Mouse (Mus musculus) heart, postnatal 0 days (tissue): ENCODE measurements around the gene Spock1.

Source experiments
- CTCF ChIP-seq: IDR thresholded peaks from 2 replicates; pipeline ENCODE4 v1.5.1; 2016; ENCODE audit warnings: antibody characterized with exemption, control low read depth, low read depth
- EP300 ChIP-seq: IDR thresholded peaks from 2 replicates; pipeline ENCODE4 v1.6.1; 2016; ENCODE audit warnings: antibody characterized with exemption, low read depth

DNA sequence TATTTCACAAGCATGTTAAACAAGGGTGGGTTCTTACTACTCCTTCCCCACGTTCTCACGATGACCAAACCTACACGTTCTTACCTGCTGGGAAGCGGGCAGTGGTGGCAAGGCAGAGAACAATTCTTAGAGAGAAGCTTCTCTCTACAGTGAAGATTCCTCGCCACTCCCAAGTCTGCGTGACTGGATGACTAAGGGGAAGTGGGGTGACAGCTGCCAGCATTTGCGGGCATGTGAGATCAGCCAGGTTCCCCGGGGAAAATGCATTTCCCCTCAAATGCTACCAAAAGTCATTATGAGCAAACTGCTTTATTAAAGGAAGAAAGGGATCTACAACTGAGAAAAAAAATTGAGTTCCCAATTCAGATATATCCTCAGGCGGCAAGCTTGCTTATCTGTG, 18.4 kb downstream of the Spock1 start:
- no peak for TF ChIP-seq CTCF
- TF ChIP-seq EP300 = no peak
